Mouse (Mus musculus): ENCODE measurements around the gene Masp2. TPM values are rescaled to one million over a fixed set of nuclear protein-coding genes. Genes with fewer than 3 reads are reported as not detected.
A peak's percentile ranks its signal among the peaks of the same experiment; 100 is the strongest.

Masp2 gene
- polyA plus RNA-seq, 1 experiment = 1.3 TPM

GRCm38 (mm10) chr4:148622485-148622884 lies 20.1 kb downstream of the Masp2 start:
- Histone ChIP-seq H3K4me3 (ENCODE audit: extremely low read depth, insufficient read depth, insufficient read length) (no peak overlapping the region), H3K27me3 (ENCODE audit: control insufficient read depth, insufficient read depth, low read length) (no peaks in the 10 kb centered on the region), H3K4me1 (ENCODE audit: control insufficient read depth, insufficient read depth, insufficient read length) (peaks cover 3% of the 10 kb centered on the region; the same call in 1 of the 2 replicates), H3K27ac (ENCODE audit: insufficient read depth, low read length) (no peak overlapping the region), H3K36me3 (ENCODE audit: control insufficient read depth, insufficient read depth, low read length) (peaks cover 47% of the 10 kb centered on the region)
- DNase-seq (ENCODE audit: low read depth in 1 of 2, low spot score in 2 of 2) = no peak
- TF ChIP-seq CTCF (IDR thresholded peaks at IDR 0.05; ENCODE audit: extremely low read depth, insufficient read depth, insufficient read length, insufficient replicate concordance) = no peak
- no peak for TF ChIP-seq POLR2A (IDR thresholded peaks at IDR 0.05; ENCODE audit: low read depth, low read length)
- 93% methylated on average over 4 of the region's 4 CpGs for whole genome bisulfite sequencing

GRCm38 (mm10) chr4:148623609-148624008 lies 21.3 kb downstream of the Masp2 start:
- TF ChIP-seq POLR2A (IDR thresholded peaks at IDR 0.05; ENCODE audit: low read depth, low read length) = no peak
- no peak for TF ChIP-seq CTCF (IDR thresholded peaks at IDR 0.05; ENCODE audit: extremely low read depth, insufficient read depth, insufficient read length, insufficient replicate concordance)
- Histone ChIP-seq H3K4me3 (ENCODE audit: extremely low read depth, insufficient read depth, insufficient read length) (no peak overlapping the region), H3K27ac (ENCODE audit: insufficient read depth, low read length) (no peak overlapping the region), H3K36me3 (ENCODE audit: control insufficient read depth, insufficient read depth, low read length) (peaks cover 41% of the 10 kb centered on the region), H3K4me1 (ENCODE audit: control insufficient read depth, insufficient read depth, insufficient read length) (peaks cover 3% of the 10 kb centered on the region; the same call in 1 of the 2 replicates), H3K27me3 (ENCODE audit: control insufficient read depth, insufficient read depth, low read length) (no peaks in the 10 kb centered on the region)
- WGBS = 74% methylated on average over 4 of the region's 4 CpGs
- no peak for DNase-seq (ENCODE audit: low read depth in 1 of 2, low spot score in 2 of 2)

- DNase-seq (ENCODE audit: low read depth in 1 of 2, low spot score in 2 of 2) = no peak
- peaks cover 28% of the 10 kb centered on the region for H3K36me3 ChIP-seq (ENCODE audit: control insufficient read depth, insufficient read depth, low read length)
- no peak overlapping the region for H3K27ac ChIP-seq (ENCODE audit: insufficient read depth, low read length)
- no peak overlapping the region for H3K4me3 ChIP-seq (ENCODE audit: extremely low read depth, insufficient read depth, insufficient read length)
- WGBS = 90% methylated on average over 10 of the region's 10 CpGs
- H3K4me1 ChIP-seq (ENCODE audit: control insufficient read depth, insufficient read depth, insufficient read length) = peaks cover 3% of the 10 kb centered on the region; the same call in 1 of the 2 replicates
- TF ChIP-seq POLR2A (IDR thresholded peaks at IDR 0.05; ENCODE audit: low read depth, low read length) = no peak
- TF ChIP-seq CTCF (IDR thresholded peaks at IDR 0.05; ENCODE audit: extremely low read depth, insufficient read depth, insufficient read length, insufficient replicate concordance) = no peak
- no peaks in the 10 kb centered on the region for H3K27me3 ChIP-seq (ENCODE audit: control insufficient read depth, insufficient read depth, low read length)
These were observed 22.7 kb downstream of the Masp2 start for GRCm38 (mm10) chr4:148625010-148625409.

- Histone ChIP-seq H3K4me1 (ENCODE audit: control insufficient read depth, insufficient read depth, insufficient read length) (peaks cover 3% of the 10 kb centered on the region; the same call in 1 of the 2 replicates), H3K27me3 (ENCODE audit: control insufficient read depth, insufficient read depth, low read length) (no peaks in the 10 kb centered on the region), H3K27ac (ENCODE audit: insufficient read depth, low read length) (peak overlapping the region; percentile 97), H3K36me3 (ENCODE audit: control insufficient read depth, insufficient read depth, low read length) (peaks cover 23% of the 10 kb centered on the region), H3K4me3 (ENCODE audit: extremely low read depth, insufficient read depth, insufficient read length) (peak overlapping the region; percentile 97)
- DNase-seq (ENCODE audit: low read depth in 1 of 2, low spot score in 2 of 2) = peak; percentile 31 to 40
- under 1% methylated on average over 57 of the region's 57 CpGs for WGBS
- TF ChIP-seq POLR2A (IDR thresholded peaks at IDR 0.05; ENCODE audit: low read depth, low read length) (no peak), CTCF (IDR thresholded peaks at IDR 0.05; ENCODE audit: extremely low read depth, insufficient read depth, insufficient read length, insufficient replicate concordance) (no peak)
These were observed 23.6 kb downstream of the Masp2 start for GRCm38 (mm10) chr4:148625756-148626622.

- peak within 1 kb of the TSS; percentile 97 for H3K27ac ChIP-seq (ENCODE audit: insufficient read depth, low read length)
- peak; percentile 92 to 97 for DNase-seq (ENCODE audit: low read depth in 1 of 2, low spot score in 2 of 2)
- TF ChIP-seq POLR2A (IDR thresholded peaks at IDR 0.05; ENCODE audit: low read depth, low read length) = peak; percentile 97
- TF ChIP-seq CTCF (IDR thresholded peaks at IDR 0.05; ENCODE audit: extremely low read depth, insufficient read depth, insufficient read length, insufficient replicate concordance) = no peak
- H3K4me1 ChIP-seq (ENCODE audit: control insufficient read depth, insufficient read depth, insufficient read length) = peaks cover 3% of the 10 kb centered on the region; the same call in 1 of the 2 replicates
- no peaks in the 10 kb centered on the region for H3K27me3 ChIP-seq (ENCODE audit: control insufficient read depth, insufficient read depth, low read length)
- H3K4me3 ChIP-seq (ENCODE audit: extremely low read depth, insufficient read depth, insufficient read length) = peak within 1 kb of the TSS; percentile 97
- WGBS = under 1% methylated on average over 51 of the region's 51 CpGs
- H3K36me3 ChIP-seq (ENCODE audit: control insufficient read depth, insufficient read depth, low read length) = peaks cover 19% of the 10 kb centered on the region
These were observed 24.4 kb downstream of the Masp2 start, which contains the start of gene Tardbp for GRCm38 (mm10) chr4:148626623-148627185. TSS of gene Tardbp (minus strand) at chr4:148627019.

- no peak for TF ChIP-seq CTCF (IDR thresholded peaks at IDR 0.05; ENCODE audit: extremely low read depth, insufficient read depth, insufficient read length, insufficient replicate concordance)
- TF ChIP-seq POLR2A (IDR thresholded peaks at IDR 0.05; ENCODE audit: low read depth, low read length) = no peak
- Histone ChIP-seq H3K4me3 (ENCODE audit: extremely low read depth, insufficient read depth, insufficient read length) (no peak overlapping the region), H3K27me3 (ENCODE audit: control insufficient read depth, insufficient read depth, low read length) (no peaks in the 10 kb centered on the region), H3K36me3 (ENCODE audit: control insufficient read depth, insufficient read depth, low read length) (peaks cover 16% of the 10 kb centered on the region), H3K27ac (ENCODE audit: insufficient read depth, low read length) (no peak overlapping the region), H3K4me1 (ENCODE audit: control insufficient read depth, insufficient read depth, insufficient read length) (peaks cover 3% of the 10 kb centered on the region; the same call in 1 of the 2 replicates)
- no peak for DNase-seq (ENCODE audit: low read depth in 1 of 2, low spot score in 2 of 2)
- 63% methylated on average over 3 of the region's 3 CpGs for WGBS
These were observed 24.9 kb downstream of the Masp2 start for GRCm38 (mm10) chr4:148627246-148627645.
